Mouse (Mus musculus): ENCODE results near the gene Cmtm7.

The Cmtm7 gene

GRCm38 (mm10) chr9:114793764-114794295 lies 12.2 kb upstream of the Cmtm7 start:
- DNase-seq, result no peak

DNA sequence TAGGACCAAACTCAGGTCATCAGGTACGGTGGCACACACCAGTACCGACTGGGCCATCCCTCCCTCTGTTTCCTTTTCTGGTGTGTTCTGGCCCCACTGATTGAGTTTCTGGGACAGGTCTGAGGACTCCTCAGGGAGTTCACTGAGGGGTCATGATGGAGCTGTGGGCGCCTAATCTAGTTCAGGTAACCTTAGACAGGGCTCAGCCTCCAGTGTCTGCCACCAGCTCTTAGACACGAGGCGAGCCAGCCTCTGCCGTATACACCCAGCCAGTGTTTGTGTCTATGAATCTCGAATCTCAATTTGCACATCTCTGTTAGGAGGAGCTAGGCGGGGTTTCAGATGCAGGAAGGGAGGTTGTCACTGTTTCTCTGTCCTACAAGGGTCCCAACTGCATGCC lies 8.3 kb upstream of the Cmtm7 start:
- no peak for DNase-seq

- DNase-seq, result no peak
Measured at GRCm38 (mm10) chr9:114789557-114789956, 7.9 kb upstream of the Cmtm7 start.

GRCm38 (mm10) chr9:114788697-114789096 lies 7.0 kb upstream of the Cmtm7 start:
- no peak for DNase-seq

DNA sequence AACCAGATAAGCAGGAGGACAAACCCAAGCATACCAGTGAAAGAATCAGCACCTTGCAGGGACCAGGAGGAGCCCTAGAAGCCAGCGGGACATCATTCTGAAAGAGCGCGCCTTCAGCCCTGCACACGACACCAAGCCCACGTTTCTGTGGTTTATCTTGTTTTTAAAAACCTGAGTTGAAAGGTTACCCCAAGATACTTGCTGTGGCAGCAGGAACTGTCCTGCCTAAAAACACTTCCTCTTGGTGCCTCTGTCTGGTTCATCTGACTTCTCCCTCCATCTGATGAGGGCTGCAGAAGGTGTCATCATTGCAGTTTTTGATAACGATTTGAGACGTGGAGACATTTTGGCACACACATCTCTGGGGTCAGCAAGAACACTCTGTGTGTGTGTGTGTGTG lies 6.1 kb upstream of the Cmtm7 start:
- DNase-seq, result no peak

DNA sequence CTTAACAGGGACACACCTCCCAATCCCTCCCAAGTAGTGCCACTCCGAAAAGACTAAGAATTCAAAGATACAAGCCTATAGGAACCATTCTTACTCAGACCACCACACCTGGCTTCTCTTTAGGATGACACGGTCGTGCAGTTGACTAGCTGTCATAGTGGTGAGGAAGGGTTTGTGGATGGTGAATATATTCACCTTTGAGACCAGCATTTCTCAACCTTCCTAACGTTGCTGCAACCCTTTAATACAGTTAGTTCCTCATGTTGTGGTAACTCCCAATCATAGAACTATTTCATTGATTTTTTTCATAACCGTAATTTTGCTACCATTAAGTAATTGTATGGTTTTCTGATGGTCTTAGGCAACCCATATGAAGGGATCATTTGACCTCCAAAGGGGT lies 5.5 kb upstream of the Cmtm7 start:
- no peak for DNase-seq

DNA sequence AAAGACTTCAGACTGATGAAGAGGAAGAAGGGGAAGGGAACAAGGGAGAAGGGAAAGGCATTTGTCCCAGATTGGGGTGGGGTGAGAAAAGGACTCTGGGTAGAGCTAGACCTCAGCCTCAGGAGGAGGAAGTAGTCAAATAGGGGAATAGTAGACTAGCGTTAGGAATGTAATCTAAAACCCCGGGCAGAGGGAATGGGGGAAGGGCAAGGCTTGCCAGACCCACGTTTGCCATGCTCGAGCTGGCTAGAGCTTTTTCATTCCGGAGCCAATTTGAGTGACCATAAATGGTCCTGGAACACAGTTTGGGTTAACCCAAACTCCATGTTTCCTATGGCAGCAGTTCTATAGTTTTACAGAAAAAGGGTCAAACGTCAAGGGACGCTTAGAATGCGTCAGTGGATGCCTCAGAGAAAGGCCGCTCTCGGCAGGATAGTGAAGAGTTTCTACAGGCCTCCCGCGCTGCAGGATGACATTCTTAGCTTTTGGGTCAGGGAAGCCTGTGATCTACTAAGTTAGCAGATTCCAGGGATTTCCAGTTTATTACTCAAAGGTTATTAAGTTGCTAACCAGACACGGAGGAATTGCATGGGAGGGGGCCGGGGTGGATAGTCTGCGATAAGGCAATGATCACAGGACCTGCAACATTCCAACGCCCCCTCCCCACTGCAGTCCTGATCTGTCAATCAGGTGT lies 3.9 kb upstream of the Cmtm7 start:
- DNase-seq, result no peak

- peak in 1 of 2 experiments; percentile 49 for DNase-seq
Measured at GRCm38 (mm10) chr9:114780746-114781525, 720 bp downstream of the Cmtm7 start.

- DNase-seq, result no peak
Measured at GRCm38 (mm10) chr9:114779984-114780745, 1.5 kb downstream of the Cmtm7 start.

DNA sequence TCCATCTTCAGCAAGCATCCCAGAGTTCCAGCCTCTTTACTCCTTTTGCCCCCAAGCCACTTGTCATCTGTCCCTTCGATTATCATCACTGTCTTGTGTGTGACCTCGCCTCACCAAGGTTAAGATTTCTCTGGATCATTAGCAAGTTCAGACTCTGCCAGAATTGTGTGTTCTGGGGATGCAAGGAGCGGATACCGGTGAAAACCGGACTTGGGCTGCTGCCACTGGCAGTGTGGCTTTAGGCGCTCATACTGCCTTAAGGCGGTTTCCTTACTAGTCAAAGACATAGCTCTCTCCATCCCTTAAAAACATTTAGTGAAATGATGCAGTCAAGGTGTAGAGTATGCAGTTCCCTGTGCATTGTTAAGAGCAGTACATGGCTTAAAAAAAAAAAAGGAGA lies 2.8 kb downstream of the Cmtm7 start:
- DNase-seq, result no peak

DNA sequence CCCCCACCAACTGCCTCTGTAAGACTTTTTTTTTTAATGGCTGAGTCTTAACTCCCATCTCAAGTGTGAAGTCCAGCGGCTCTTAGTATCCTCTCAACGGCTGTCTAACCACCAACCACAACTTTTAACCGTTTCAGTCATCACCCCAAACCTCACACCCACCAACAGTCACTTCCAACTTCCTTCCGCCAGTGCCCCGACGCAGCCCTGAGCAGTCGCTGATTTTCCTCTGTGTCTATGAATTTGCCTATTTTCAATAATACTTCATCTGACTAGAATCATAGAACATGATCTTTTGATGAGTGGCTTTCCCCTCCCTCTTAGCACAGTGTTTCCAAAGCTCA lies 3.6 kb downstream of the Cmtm7 start:
- no peak for DNase-seq

DNA sequence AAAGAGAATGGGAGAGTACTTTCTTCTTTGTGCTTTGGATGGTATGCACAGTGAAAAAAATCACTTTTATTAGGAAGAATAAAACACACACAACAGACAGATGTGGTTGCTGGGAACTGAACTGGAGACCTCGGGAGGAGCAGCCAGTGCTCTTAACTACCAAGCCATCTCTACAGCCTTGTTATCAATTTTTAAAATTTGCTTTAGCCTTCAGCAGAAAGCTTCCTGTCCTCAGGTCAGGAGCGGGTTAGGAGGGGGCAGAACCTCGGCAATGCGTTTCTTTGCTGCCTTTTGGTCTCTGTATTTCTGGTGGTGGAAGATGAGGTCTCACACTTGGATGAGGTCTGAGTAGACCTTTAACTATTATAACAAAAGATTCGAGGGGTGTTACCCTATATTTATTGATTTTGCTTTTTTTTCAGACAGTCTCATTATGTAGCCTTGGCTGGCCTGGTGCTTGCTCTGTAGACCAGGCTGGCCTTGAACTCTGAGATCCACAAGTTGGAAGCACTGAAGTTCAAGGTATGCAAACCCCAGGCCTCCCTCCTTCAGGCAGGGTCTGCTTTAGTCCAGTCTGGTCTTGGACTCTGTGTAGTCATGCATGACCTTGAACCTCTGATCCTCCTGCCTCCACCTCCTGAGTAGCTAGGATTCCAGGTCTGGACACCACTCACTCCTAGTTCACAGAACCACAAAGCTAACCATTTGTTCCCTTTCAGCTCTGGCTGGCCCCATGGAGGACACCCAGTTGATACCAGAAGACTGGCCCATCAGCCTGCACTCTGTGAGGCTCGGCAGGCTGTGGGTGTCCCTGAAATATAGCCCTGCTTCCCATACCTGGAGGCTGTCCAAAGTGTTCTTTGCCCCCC lies 4.2 kb downstream of the Cmtm7 start:
- no peak for DNase-seq

DNA sequence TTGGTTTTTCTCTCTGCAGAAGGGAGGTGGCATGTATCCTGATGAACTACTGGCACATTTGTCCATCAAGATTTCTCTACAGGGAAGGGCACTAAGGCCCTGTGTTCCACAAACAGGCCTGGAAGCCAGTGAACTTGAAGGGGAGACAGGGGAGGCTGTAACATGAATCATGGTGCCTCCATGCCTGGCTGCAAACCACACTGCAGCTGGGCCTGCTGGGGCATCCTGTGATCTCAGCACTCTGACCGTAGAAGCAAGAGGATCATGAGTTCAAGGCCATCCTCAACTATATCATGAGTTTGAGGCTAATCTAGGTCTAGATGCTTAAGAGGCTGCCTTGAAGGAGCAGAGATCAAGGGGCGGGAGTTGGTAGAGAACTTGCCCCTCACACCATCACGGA lies 5.3 kb downstream of the Cmtm7 start:
- DNase-seq, result no peak

DNA sequence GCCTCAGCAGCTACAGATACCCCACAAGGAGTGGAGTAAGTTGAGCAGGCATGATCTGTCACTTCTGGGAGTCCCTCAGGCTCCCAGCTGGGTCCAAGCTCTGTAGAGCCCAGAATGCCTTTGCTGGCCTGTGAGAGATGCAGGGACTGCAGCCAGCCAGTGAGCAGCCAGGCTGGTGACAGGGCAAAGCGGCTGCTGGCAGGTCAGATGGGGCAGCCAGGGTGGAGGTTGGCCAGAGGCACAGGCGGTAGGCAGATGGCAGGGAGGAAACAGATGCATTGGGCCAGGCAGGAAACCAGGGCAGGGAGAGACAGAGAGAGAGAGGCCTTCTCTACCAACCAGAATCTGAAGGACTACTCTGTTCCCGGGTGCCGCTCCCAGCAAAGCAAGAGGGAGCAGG lies 6.4 kb downstream of the Cmtm7 start:
- DNase-seq, result peak; percentile 81 to 88

- no peak for DNase-seq
Measured at GRCm38 (mm10) chr9:114774629-114775028, 7.0 kb downstream of the Cmtm7 start.

DNA sequence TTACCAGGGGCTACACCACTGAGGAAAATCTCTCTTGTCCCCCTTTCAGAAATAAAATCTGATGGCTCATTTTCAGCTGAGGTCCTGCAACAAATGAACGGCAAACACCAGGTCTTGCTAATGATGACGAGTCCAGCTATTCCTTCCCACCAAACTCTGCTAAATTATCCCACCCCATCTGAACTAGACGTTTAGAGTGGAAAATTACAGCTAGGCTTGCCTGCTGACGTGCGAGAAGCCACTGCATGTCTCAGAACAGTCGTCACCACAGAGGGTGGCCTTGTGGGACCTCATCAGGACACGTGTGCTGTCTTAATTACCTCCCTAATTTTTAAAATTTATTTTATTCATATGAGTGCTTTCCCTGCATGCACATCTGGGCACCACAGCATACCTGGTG lies 10.1 kb downstream of the Cmtm7 start:
- DNase-seq, result no peak

DNA sequence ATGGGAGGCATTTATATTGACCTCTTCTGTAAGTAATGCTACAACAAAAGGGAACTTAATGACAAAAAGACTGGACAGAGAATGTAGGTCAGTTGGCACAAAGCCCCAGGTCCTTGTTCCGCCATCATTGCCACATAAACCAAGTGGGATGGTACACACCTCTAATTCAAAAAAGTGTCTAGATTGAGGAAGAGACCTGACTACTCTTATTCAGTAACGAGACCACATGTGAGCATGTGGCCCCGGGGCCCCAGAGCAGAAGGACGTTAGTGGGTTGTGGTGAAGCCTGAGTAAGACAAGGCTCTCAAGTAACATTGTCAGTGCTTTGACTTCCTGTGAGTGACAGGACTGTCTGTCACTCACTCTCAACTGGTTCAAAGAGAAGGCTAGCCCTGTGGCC lies 11.4 kb downstream of the Cmtm7 start:
- no peak for DNase-seq

DNA sequence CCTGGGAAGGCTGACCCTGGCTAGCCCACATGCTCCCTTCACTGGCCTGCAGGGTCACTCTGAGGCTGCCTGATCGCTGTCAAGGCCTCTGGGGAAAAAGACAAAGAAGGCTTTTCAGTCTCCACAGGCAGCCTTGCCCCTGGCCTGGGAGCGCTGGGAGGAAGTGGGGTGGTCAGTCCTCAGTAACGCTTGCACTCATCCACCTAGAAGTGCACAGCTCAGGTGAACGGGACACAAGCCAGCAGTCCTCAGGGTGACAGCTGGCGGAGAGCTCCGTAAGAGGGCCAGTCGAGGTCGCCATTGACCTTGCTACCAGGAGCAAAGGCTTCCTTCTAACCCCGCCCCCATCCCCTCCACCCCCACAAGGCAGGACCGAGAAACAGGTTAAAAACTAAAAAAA lies 13.6 kb downstream of the Cmtm7 start:
- no peak for DNase-seq

- no peak for DNase-seq
Measured at GRCm38 (mm10) chr9:114767507-114767906, 14.1 kb downstream of the Cmtm7 start.

DNA sequence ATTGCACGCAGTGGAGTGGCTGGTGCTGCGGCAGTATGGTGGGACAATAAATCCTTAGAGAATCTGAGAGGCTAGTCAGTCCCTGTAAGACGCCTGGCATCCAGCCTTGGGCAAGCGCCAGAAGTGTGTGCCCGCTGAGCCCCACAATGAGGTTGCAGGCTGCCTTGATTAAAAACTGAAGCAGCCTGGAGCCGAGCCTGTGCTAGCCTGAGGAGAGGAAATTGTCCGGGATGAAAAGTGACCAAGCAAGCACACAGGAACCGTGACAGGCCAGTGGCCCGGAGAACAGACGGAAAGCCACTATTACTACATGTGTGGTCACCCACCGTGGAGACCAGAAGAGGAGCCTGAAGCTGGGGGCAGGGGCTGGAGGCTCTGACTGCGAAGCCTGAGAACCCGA lies 14.6 kb downstream of the Cmtm7 start:
- peak; percentile 69 to 72 for DNase-seq

GRCm38 (mm10) chr9:114763341-114763740 lies 18.3 kb downstream of the Cmtm7 start:
- DNase-seq, result no peak

DNA sequence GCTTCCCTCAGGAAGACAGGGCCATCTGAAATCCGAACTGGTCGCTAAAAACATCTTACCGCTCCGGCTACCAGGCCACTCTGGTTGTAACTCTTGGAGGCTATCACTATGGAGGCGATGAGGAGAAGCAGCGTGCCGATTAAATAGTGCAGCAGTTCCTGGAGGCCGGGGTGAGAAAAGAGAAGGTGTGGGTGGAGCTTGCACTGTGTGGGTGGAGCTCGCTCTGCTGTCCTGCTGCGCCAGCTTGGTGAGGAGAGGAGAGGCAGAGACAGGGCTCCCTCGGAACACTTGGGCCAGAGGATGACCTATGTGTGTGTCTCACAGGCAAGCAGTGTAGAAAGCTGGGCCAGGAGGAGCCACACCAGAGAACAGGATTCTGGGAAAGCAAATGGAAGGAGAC lies 19.8 kb downstream of the Cmtm7 start:
- DNase-seq, result no peak

- no peak for DNase-seq
Measured at GRCm38 (mm10) chr9:114760353-114760752, 21.3 kb downstream of the Cmtm7 start.

Data from cerebellum, adult 18-20 months (tissue).